Mouse (Mus musculus): Measurements from ENCODE around the gene Trp53inp2.

Gene Trp53inp2

GRCm38 (mm10) chr2:155380261-155381059, at the start of gene Trp53inp2:
Gene Trp53inp2, plus strand, starts transcription at chr2:155381059.
- no peak for DNase-seq (ENCODE audit: low read depth in 2 of 2, low spot score in 2 of 2)

- DNase-seq (ENCODE audit: low read depth in 2 of 2, low spot score in 2 of 2), result no peak
These were observed 49.5 kb upstream of the Trp53inp2 start for GRCm38 (mm10) chr2:155331351-155331750.

DNA sequence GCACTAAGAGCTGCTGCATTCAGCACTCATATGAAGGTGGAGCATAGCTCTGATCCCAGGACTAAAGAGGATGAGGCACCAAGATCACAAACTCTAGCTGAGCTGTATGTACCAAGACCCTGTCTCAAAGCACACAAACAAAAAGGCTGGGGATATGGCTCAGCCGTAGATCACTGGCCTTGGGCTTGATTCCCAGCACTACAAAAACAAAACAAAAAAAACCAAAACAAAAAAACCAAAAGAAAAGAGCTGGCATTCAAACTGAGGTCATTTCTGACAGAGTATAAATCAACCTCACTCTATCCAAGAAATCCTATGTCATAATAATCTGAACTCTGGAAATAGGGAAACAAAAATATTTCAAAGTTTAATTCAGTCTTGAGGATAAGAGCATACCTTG, 47.4 kb upstream of the Trp53inp2 start:
- no peak for DNase-seq (ENCODE audit: low read depth in 2 of 2, low spot score in 2 of 2)

DNA sequence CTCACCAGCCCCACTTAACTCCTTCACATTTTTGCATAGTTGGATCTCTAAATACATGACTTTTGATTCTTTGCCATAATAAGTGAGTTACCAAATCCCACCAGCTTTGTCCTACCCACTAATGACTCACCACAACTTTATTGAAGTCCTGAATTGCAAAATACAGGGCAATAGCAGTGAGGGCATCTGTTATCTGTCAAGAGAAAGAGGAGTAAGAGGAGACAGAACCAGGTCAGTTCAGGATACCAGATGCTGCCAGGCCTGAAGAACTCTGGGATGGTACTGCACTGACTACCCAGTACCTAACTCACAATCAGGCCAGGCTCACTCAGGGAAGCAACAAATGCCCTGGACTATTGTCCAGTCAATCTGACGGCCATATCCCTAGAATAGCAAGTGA, 45.6 kb upstream of the Trp53inp2 start:
- DNase-seq (ENCODE audit: low read depth in 2 of 2, low spot score in 2 of 2), result no peak

- no peak for DNase-seq (ENCODE audit: low read depth in 2 of 2, low spot score in 2 of 2)
These were observed 44.6 kb upstream of the Trp53inp2 start for GRCm38 (mm10) chr2:155336254-155336653.

- DNase-seq (ENCODE audit: low read depth in 2 of 2, low spot score in 2 of 2), result no peak
These were observed 40.7 kb upstream of the Trp53inp2 start for GRCm38 (mm10) chr2:155340166-155340565.

- DNase-seq (ENCODE audit: low read depth in 2 of 2, low spot score in 2 of 2), result no peak
These were observed 34.2 kb upstream of the Trp53inp2 start for GRCm38 (mm10) chr2:155346670-155347069.

DNA sequence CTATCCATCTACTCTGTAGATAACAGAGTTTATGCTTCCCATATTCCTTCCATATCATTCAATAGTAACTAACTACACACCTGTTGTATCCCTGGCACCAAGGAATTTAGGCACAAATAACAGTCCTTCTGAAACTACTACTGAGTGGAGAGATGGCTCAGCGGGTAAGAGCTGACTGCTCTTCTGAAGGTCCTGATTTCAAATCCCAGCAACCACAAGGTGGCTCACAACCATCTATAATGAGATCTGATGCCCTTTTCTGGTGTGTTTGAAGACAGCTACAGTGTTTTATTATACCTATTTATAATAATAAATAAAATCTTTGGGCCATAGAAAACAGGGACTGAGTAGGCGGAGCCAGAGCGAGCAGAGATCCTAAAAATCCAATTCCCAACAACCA, 26.5 kb upstream of the Trp53inp2 start:
- DNase-seq (ENCODE audit: low read depth in 2 of 2, low spot score in 2 of 2), result no peak

- DNase-seq (ENCODE audit: low read depth in 2 of 2, low spot score in 2 of 2), result peak; percentile 85 to 90
These were observed 23.8 kb upstream of the Trp53inp2 start, which contains the start of gene Pigu for GRCm38 (mm10) chr2:155356971-155357591. Gene Pigu, minus strand, starts transcription at chr2:155357430.

GRCm38 (mm10) chr2:155357686-155358399, 23.0 kb upstream of the Trp53inp2 start:
- DNase-seq (ENCODE audit: low read depth in 2 of 2, low spot score in 2 of 2), result no peak

DNA sequence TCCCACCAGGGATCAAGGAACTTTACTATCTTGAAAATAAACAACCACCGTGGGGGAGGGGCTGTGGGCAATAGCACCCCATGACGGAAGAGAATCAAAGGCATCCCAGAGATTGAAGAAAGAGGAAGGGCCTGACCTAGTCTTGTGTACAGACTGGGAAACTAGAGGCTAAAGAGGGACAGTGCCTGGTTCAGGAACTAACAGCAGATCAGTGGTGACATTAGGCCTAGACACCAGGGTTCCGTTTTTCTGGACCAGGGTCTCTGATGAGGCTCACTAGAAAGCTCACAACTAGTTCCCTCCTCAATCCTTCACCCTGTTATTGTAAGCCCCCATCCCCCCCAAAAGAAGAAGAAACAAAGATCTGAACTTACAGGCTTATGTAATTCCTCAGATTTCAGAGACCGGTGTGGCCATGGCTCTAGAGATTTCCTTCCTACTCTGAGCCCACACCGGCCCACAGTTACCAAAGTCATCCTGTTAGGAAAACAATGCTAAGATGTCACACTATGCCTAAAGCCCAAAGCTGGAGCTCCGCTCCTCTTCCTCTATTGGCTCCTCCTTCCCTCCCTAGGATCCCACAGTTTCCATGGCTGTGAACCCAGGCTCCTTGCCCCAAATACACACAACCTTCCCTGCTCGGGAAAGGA, 13.1 kb upstream of the Trp53inp2 start:
- no peak for DNase-seq (ENCODE audit: low read depth in 2 of 2, low spot score in 2 of 2)

- no peak for DNase-seq (ENCODE audit: low read depth in 2 of 2, low spot score in 2 of 2)
These were observed 11.5 kb upstream of the Trp53inp2 start for GRCm38 (mm10) chr2:155369333-155369883.

DNA sequence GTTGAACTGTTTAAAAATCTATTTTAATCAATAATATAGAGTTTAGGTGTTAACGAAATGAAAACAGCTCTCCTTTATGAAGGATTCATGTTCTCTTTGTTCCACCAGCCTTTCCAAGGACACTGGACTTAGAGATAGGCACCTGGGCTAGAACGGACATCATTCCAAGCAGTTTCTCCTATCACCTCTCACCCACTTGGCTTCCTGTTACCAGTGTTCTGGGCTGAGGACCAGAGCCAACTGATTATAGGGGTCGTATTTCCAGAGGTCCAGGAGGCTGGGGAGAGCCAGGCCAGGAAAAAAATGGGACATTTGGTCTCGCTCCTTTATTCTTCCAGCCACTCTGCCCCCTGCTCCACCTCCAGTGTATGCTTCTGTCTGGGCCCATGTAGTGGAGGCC, 8.4 kb upstream of the Trp53inp2 start:
- DNase-seq (ENCODE audit: low read depth in 2 of 2, low spot score in 2 of 2), result no peak

GRCm38 (mm10) chr2:155373302-155373701, 7.6 kb upstream of the Trp53inp2 start:
- no peak for DNase-seq (ENCODE audit: low read depth in 2 of 2, low spot score in 2 of 2)

DNA sequence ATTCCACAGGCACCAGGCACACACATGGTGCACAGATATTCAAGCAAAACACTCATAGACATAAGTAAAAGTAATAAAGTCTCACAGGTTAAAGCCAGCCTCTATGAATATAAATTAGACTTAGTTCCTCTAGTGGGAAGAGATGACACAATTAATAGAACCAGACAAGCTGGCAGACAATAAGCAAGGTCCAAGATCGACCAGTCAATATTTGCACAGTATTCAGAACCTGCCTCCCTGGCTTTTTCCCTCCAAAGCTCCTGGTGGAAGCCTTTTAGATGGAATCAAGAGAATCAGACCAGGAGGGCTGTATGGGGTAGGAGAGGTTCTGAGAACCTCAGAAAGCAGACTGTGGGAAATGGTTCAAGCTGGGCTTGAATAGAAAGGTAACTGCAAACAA, 7.0 kb upstream of the Trp53inp2 start:
- DNase-seq (ENCODE audit: low read depth in 2 of 2, low spot score in 2 of 2), result no peak

DNA sequence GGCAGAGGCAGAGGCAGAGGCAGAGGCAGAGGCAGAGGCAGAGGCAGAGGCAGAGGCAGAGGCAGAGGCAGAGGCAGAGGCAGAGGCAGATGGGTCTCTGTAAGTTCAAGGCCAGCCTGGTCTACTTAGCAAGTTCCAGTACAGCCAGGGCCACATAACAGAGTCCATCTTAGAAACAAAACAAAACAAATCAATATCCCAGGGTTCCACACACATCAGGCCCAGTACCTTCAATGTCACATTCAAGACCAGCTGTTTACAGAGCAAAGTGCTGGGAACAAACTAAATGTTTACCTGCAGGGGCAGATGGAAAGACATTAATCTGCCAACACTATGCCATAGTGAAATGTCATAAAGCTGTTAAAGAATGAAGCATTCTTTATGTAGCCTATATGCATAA, 6.3 kb upstream of the Trp53inp2 start:
- DNase-seq (ENCODE audit: low read depth in 2 of 2, low spot score in 2 of 2), result no peak

GRCm38 (mm10) chr2:155376191-155376590, 4.7 kb upstream of the Trp53inp2 start:
- DNase-seq (ENCODE audit: low read depth in 2 of 2, low spot score in 2 of 2), result no peak

DNA sequence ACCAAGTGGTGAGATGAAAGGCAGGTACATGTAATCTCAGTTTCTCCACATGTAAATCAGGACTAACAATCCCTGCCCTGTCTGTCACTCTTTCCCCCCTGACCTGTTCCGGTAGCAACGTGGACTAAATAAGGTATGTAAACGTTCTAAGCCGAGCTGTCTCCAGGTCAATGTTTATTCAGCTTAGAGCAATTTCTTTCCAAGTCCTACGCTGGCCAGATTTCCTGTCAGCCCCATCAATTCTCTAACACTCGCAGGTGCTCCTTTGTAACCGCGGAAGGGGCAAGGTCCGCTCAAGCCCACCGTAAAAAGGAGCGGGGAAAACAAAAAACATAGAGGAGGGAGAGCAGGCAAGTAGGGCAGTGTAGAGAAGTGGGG, 190 bp downstream of the Trp53inp2 start:
- no peak for DNase-seq (ENCODE audit: low read depth in 2 of 2, low spot score in 2 of 2)

DNA sequence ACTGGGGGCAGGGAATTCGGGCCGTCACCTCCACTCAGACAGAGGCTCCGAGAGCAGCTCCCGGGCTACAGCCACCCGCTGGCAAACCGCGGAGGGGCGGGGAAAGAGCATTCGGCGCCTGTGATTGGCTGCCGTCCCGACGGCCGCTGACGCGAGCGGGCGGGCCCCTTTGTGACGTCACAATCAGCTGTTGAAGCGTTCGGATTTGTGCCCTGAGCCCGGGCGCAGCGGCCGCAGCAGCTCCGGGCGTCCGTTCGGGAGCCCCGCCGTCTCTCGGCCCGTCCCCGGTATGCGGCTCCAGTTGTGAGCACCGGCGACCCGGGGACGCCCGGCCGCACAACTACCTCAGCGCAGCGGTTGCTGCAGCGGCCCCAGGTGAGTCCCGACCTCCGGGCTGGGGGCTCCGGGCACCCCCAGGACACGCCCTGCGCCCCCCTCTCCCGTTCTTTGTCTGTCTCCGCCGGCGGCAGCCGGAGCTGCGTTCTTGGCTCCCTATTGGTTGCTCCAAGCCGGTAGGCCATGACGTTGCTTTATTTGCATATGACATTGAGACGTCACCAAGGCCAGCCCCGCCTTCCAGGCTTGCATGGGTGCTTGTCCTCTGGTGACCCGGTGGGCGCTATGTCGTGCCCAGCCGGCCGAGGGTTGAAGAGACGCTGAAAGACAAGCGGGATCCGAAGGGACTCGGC, 928 bp downstream of the Trp53inp2 start:
- DNase-seq (ENCODE audit: low read depth in 2 of 2, low spot score in 2 of 2), result peak; percentile 93 to 98

DNA sequence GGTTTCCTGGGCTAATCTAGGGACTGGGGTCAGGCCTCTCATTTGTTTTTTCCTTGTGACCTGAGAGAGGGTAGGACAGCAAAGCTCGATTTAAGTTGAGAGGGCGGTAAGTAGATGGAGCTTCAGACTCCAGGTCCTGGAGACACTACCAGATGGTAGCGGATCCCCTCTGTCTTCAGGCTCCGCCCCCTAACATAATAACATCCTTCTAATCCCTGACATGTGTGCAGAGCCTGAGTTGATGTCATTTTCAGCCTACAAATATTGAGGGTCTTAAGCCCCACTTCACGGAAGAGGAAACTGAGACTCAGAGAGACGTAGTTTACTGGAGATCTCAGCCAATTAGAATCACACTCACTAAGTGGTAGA, 1.5 kb downstream of the Trp53inp2 start:
- DNase-seq (ENCODE audit: low read depth in 2 of 2, low spot score in 2 of 2), result no peak

All from CD8-positive naive resting alpha-beta T cell, adult 2 months (primary cell).